Mouse (Mus musculus) gastrocnemius, adult 8-10 months (tissue): ENCODE data around the gene Rcn3. TPM values are rescaled to one million over a fixed set of nuclear protein-coding genes. Genes with fewer than 3 reads are reported as not detected.
A peak's percentile ranks its signal among the peaks of the same experiment; 100 is the strongest.
"Not testable (repeated sequence)": the region's sequence is repeated elsewhere in the genome, so short reads cannot be mapped to it uniquely, and the experiment has no call there.

ENCODE experiments used
- DNase-seq, 2 experiments: peaks; one replicate each; pipeline ENCODE4 v3.0.0; 2022; ENCODE audit warnings: low spot score in 2 of 2
- total RNA-seq, 4 experiments: library from RNA; stranded (reverse); gene quantifications; 2 replicates each; pipeline ENCODE4 v1.2.4; 2022

Rcn3 gene
- total RNA-seq, 4 experiments from 2014 or later = 4.1 to 10.2 (median 7.5) TPM

DNA sequence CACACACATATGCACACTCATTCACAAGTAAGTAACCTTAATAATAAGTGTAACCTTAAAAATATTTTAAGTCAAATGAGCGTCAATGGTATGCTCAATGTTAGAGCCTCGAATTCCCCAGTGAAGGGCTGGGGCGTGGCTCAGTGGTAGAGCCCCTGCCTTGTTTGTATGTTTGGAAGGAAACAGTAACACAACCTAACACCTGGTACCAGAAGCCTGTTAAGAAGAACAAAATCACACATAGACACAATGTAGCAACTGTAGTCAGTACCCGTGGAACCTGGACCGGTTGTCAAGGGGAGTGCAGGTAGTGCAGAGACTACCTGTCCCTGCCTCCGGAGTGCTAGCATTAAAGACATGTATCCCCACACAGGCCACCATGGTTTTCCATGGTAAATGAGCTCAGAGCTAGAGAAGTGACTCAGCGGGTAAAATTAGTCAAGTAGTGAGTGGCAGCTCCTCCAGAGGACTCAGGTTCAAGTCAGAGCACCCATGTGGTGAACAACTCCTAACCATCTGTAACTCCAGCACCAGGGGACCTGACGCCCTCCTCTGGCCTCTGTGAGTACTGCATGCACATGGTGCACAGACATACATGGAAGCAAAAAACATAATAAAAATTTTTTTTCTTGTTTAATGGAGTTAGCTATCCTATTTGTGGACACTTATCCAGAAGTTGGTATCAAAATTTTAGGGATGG is 6.7 kb upstream of the Rcn3 start:
- no peak for DNase-seq

DNA sequence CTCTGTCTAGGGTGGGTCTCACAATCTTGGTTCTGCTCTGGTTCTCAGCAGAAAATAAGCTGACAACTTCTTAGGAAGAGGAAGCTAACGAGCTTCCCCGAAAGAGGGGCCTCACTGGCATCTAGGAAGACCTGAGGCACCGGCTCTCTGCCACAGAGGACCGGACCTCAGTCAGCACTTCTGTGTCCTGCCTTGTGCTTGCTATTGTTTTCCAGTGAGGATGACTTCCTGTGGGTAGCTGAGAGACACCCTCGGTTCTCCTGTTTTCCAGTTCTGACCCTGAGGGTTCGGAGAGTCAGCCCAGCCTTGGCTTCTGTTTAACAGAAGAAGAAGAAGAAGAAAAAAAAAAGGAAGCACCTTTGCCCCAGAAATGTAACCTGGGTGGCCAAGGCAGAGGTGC is 5.5 kb upstream of the Rcn3 start:
- DNase-seq = no peak

DNA sequence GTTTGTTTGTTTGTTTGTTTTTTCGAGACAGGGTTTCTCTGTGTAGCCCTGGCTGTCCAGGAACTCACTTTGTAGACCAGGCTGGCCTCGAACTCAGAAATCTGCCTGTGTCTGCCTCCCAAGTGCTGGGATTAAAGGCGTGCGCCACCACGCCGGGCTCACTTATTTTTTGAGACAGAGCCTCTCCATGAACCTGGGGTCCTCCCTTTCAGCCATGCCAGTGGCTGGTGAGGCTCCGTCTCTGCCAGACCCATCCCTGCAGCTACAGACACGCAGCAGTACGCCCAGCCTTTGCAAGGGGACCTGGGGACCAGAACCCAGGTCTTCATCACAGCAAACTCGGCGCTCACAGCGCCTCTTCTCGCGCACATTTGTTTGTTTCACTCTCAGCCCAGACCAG is 3.9 kb upstream of the Rcn3 start:
- not testable (repeated sequence) for DNase-seq

DNA sequence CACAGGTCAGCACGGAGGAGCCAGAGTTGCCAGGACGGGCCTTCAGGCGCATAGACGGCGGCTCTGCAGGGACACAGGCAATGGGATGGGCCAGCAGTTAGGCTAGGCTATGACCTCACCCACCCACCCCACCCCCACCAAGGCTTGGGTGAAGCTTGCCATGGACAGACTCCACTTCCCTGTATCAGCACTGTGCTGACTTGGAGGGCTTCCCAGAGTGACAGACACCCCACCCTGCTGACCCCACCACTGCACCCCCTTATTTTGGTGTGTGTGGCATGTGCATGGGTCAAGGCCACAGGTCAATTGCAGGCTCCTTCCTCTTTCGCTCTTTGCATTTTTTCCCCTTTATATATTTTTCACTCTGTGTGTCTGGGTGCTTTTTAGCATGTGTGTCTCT is 3.3 kb upstream of the Rcn3 start:
- no peak for DNase-seq

DNA sequence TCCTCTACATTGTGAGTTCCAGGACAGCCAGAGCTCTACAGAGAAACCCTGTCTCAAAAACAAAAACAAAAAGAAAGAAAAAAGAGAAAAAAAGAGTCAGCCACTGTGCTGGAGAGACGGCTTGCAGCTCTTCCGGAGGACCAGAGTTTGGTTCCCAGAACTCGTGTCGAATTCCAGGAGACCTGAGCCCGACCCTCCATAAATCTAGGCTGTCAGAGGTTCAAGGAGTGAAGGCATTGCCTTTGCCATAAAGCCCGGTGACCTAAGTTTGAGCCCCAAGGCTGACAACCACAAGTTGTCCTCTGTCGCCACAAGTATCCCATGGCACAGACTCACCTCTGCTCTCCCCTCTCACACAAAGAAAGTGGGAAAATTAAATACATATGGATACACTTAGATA is 2.1 kb upstream of the Rcn3 start:
- no peak for DNase-seq

DNA sequence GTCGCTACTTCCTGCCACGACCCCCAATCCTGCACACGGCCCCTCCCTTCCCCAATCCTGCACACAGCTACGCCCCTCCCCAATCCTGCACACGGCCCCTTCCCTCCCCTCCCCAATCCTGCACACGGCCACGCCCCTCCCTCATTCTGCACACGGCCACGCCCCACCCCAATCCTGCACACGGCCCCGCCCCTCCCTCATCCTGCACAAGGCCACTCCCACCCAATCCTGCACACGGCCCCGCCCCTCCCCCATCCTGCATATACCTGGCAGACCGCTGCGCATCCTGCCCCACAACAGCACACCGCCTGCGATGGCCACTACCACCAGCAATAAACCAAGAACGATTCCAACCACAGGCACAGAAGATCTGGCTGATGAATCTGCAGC is 1.5 kb upstream of the Rcn3 start:
- no peak for DNase-seq

DNA sequence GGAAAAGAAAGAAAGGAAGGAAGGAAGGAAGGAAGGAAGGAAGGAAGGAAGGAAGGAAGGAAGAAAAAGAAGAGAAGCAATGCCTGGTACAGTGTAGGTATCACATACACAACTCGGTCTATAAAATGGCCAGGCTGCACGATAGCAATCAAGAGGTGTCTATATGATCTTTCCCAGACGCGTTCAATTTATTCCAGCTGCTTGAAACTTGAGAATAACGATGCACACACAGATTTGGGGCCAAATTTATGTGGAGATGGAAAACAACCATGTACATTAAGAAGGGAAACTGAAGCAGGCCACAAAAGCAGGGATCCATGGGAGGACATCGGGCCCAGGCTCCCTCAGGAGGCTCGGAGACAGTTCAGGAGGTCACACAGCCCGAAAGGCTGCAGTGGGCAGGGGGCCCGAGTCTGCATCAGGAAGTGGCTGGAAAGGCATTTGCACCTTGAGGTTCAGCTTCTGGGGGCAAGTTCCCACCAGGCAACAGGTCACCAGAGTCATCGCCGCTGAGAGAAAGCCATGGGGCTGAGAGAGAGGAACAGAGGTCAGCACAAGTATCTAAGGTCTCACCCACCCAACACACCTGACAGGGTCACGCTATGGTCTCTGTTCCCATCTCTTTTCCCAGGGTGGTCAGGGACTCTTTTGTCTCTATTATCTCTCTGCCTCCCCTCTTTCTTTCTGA is 951 bp upstream of the Rcn3 start:
- no peak for DNase-seq

DNA sequence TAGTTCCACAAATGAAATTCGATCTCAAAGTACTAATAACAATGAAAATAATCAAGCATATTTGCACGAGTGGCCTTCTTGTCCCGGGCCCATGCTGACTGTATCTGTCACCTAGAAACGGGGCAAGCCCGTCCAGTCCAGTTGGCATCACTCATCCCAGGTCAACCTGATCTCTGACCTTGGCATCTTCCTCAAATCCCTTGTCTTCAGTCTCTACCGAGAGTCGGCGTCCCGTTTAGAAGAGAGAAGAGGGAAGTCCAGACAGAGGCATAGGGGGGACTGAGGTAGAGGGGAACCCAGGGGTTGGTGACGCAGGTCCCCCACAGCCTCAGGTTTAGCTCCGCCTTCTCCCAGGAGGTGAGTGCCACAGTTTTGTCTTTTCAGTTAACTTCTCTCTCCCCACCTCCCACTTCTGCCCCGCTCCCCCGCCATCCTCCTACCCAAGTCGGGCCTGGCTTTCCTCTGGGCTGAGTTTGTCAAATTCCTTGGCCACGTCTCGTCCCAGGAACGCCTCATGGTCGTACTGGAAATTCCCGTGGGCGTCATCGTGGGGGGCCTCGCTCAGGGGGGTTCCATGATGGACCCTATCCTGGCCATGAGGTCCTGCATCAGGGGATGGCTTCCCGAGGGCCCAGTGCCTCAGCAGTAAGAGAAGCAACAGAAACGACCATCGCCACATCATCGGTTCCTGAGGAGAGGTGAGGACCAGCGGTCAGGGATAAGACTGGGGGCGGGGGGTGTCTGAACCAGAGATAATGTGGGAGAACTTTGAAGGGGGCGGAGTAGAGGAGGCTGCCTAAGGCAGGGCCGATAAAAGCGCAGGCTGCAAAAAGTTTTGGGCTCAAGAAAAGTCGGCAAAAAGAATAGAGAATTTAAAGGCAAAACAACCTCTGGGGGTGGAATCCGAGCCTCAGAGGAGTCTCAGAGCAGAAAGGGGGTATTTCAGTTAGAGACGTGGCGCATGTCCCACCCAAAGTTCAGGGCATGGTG is 725 bp downstream of the Rcn3 start:
- no peak for DNase-seq

DNA sequence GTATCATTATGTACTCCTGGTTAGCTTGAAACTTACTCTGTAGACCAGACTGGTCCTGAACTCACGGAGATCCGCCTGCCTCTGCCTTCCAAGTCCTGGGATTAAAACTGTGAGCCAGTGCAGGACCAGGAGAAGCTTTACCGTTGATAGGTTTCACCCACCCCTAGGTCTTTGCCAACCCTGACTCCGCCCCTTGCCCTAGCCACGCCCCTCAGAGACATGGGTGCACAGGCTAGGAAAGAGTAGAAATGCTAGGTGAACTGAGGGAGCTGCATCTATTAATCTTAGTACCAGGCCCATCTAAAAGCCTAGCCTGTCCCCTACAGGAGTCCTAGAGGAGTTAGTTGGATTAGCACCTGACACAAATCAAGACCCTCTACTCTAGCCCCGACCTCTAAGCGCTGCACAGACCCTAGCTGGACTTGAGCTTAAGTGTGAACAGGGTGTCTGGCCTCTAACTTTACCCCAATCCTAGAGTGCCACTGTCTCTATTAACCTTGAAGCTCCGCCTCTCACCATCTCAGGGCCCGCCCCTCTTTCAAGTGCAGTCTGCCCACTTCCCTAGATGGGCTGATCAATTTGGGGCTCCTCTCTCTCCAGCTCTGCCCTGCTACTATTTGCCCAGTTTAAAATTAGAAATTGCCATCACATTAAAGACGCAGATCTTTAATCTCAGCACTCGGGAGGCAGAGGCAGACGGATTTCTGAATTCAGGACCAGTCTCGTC is 1.6 kb downstream of the Rcn3 start:
- no peak for DNase-seq

DNA sequence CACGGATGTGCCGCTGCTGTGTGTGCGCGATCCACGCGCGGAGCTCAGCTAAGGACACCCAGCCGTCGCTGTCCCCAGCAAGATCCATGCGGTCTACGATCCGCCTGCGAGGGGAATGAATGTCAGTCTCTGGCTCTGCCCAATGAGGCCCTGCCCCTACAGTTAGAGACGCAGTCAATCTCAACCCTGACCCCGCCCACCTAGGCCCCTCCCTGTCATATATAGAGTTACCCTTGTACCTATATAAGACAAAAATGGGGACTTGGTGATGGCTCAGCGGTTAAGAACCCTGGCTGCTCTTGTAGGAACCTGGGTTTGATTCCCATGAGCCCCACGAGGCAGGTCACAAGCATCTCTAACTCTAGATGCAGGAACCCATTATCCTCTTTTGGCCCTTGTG is 3.4 kb downstream of the Rcn3 start:
- no peak for DNase-seq

DNA sequence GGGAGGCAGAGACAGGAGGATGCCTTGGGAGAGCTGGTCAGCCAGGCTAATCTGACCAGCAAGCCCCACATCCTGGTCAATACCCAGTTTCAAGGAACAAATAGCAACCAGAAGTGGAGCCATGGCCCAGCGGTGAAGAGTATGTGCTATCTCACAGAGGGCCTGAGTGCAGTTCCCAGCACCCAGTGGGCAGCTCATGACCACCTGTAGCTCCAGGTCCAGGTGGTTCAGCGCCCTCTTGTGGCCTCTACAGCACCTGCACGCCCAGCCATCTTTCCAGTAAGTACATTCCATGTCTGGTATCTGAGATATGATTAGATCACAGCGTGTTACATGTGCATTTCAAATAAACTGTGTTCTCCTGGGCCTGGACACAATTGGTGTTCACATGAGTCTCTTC is 5.9 kb downstream of the Rcn3 start:
- DNase-seq = no peak

DNA sequence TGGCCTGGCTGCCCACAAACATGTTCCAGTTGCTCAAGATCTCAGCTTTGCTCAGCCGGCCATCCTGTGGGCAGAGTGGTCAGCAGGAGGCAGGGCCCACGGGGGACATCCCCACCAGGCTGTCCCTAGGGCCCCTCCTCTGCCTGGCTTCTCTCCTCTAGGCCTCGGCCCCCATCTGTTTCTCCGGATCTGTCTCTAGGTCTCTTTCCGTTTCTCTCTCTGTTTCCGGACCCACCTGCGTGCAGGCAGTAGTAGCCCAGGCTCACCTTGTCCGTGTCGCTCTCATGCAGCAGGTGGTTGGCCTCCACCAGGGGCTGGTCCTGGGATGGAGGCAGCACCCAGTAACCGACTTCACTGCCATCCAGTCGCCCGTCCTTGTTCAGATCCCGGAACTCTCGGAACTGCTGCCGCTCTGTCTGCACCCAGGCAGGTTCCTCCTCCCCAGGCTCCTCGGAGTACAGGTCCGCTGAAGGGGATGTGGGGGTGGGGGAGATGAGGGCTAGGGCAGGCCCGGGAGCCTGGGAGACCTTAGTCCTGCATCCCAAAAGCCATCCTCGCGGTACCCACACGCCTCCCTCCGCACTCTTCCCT is 8.6 kb downstream of the Rcn3 start:
- DNase-seq = no peak

DNA sequence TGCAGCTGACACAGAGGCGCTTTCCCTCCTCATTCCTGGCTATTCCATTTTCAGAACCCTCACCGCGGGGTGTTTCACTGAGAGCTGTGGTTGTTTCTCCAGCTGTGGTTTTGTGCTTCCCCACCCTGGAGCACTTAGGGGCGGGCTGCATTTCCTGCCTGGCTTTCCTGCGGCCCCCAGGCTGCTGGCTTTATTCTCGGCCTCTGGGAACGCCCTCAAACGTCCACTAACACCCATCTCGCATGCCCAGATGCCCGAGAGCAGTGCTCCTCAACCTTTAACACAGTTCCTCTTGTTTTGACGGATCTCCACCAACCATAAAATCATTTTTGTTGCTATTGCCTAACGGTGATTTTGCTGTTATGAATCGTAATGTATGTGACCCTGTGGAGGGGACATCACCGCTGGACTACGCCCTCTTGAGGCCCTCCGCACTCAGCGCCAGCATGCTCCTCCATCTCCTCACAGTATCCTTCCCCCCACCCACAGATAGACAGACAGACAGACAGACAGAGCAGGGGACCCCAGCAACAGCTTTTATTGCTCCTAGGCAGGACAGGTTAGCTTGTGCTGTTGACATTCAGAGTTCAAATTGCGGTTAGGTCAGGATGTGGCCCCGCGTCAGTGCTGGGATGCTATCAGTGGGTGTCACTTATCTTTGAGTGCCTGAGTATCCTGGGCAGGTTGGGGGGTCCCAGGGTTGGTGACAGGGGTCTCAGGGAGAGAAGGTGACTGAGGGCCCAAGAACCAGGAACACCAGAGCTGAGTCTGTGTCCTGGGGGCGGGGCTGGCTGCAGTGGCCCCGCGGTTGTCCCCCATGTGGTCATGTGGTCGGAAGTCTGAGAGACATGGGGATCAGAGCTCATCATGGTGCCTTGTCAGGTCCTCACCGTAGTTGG is 9.4 kb downstream of the Rcn3 start:
- DNase-seq = no peak

DNA sequence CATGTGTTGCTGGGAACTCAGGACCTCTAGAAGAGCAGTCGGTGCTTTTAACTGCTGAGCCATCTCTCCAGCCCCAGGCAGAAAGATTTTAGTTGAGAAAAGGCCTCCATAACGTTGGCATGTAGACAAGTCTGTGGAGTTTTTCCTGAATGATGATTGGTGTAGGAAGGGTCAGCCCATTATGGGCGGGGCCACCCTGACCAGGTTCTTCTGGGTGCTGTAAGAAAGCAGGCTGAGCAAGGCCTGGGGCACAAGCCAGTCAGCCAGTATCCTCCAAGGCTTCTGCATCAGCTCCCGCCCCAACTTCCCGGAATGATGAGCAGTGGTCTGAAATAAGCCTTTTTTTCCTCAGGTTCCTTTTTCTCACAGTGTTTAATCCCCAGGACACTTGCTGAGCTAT is 11.0 kb downstream of the Rcn3 start:
- no peak for DNase-seq

DNA sequence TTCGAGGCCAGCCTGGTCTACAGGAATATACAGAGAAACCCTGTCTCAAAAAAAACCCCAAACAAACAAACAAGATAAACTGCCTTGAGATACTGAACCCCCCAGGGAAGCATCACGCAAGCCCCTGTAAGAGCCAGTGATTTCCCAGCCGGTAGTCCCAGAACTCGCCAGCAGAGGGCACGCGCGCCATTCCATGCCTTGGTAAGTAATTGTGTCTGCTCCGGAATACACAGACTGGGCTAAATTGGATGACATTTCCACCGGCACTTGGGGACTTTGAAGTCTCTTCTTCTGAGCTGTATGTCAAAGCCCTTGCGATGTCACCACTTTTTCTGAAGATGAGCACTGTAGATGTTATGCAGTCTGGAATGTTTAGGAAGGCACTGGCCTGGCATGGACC is 12.2 kb downstream of the Rcn3 start:
- DNase-seq = peak; percentile 89 to 92

DNA sequence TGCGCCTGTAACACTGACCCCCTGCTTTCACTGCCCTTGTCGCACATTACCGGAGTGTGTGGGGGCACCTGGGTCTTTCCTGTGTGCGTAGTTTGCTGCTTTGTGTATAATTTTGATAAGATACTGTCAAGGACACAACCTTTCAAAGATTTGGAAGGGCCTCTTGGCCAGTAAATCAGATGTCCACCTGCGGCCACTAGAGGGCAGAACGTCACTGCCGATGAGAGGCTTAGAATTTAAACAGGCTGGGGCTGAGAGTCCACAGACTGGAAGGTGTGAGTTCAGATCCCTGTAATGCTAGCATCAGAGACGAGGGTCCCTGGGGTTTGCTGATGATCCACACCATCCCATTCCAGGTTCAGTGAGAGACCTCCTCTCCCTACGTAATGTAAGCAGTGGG is 13.5 kb downstream of the Rcn3 start:
- peak; percentile 54 to 59 for DNase-seq

DNA sequence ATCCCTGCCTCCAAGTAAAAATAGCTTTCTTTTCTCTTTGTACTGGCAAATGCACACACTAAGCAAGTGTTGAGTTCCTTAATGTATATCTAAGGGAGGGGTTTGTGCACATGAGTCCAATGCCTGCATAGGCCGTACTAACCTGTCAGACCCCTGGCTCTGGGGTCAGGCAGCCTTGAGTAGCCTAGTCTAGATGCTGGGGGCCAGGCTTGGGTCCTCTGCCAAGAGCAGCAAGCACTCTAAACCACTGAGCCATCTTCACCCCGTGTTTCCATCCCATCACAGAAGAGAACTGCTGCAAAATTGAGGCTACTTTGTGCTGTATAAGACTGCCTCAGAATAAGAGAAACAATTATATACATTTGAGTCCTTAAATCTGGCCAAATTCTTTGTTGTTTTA is 14.2 kb downstream of the Rcn3 start:
- no peak for DNase-seq

DNA sequence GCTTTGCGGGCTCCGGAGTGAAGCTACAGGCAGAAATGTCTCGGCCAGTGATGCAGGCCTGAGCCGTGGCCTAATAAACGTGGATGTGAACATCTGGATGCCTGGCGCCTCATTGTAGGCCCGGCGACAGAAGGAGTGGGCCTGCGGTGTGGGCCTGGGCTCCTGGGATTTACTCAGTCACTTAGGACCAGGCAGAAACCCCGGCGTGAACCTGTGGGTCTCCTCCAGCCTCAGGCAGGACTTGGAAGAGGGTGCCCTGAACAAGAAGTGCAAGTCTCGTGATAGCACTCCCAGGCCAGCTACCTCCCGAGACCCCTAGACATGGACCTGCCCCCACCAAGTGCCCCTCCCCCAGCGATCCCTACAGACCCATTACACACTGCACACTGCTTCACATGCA is 14.7 kb downstream of the Rcn3 start:
- no peak for DNase-seq

DNA sequence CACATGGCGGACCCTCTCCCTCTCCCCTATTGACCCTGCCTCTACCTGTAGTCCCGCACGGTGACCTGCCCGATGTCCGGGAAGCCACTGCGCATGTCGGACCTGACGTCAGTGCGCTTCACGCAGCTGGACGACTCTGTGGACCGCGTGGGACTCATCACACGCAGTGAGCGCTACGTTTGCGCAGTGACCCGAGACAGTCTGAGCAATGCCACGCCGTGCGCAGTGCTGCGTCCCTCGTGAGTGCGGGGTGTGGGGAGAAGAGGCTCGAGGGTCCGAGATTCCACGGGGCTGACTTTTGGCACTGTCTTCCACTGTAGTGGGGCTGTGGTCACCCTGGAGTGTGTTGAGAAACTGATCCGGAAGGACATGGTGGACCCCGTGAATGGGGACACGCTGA is 15.5 kb downstream of the Rcn3 start:
- no peak for DNase-seq

DNA sequence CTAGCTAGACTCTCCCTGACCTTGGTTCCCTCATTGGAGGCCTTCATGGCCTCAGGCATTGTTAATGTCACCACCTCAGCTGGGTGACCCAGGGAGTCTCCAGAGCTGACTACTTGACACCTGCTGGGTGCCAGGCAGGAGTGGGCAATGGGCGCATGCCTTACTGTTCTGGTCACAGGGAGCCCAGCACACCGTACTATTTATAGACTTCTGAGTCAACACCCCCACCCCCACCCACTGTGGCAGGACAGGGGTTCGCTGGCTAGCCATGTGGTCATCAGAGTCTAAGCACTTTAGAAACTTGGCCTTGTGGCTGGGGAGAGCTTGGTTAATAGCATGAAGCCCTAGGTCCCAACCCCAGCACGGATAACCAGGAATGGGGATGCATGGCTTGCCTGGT is 16.6 kb downstream of the Rcn3 start:
- peak; percentile 43 to 63 for DNase-seq
